Mouse (Mus musculus) brain, embryonic 14.5 days (tissue): ENCODE measurements around the gene Zzz3.

Experiments used
- CTCF ChIP-seq: fragments of 200-500 bp; IDR thresholded peaks from 2 replicates; pipeline ENCODE4 v1.5.1; 2012; ENCODE audit warnings: inconsistent platforms, mild to moderate bottlenecking, moderate library complexity, borderline replicate concordance; ENCODE audit not compliant: insufficient read depth, insufficient read length; ENCODE audit errors: extremely low read depth
- POLR2A ChIP-seq: fragments of 200-500 bp; IDR thresholded peaks from 2 replicates; pipeline ENCODE4 v1.6.1; 2012; ENCODE audit warnings: mild to moderate bottlenecking, inconsistent platforms, borderline replicate concordance; ENCODE audit not compliant: poor library complexity, insufficient read depth, insufficient read length, severe bottlenecking; ENCODE audit errors: extremely low read depth

- TF ChIP-seq POLR2A: no peak
- TF ChIP-seq CTCF: no peak
Measured at GRCm38 (mm10) chr3:152428925-152429324, 33.7 kb downstream of the Zzz3 start.
